10 mouse cellular contexts compared by ENCODE assay signal in the genomic region with DNA sequence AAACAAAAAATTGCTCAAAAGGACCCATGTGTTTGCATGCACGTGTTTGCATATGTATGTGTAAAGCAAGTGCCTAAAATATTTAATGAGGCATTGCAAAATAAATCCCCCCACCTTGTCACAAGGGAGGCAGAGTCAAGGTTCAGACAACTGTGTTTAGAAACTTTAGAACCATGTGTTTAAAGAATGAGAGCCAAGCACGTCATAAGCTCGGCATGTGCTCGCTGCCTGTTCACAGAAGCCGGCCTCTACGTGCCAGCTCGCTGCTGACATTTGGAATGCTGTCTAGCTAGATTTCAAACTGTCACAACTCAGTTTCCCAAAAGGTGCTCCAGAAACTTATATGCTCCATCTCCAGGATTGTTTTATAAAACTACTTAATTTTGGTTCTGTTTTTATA. TPM values are rescaled to one million over a fixed set of nuclear protein-coding genes. Genes with fewer than 3 reads are reported as not detected.
A peak's percentile ranks its signal among the peaks of the same experiment; 100 is the strongest.
DNase-seq lines count a peak whose midpoint lies in the region; ATAC-seq and TF ChIP-seq lines count a peak whose summit lies in the region.
"Had no signal": no experiment of that assay in that cellular context is flagged by ENCODE, and none has a peak within 500 bp of the region (broad histone marks: within the 10 kb centered on the region; RNA-seq: fewer than 3 reads in every experiment).

No protein-coding gene starts in this region.

- intact Hi-C loops in gastrocnemius, adult 2 months (cut with DNase I): no loop called here

- H3K9me3 ChIP-seq in liver, embryonic 16.5 days (replicated peaks; ENCODE audit: control insufficient read depth, low read length): no peaks in the 10 kb centered on the region
- H3K9me3 ChIP-seq in liver, embryonic 12.5 days (replicated peaks): no peaks in the 10 kb centered on the region
- H3K9me3 ChIP-seq in midbrain, embryonic 14.5 days (ENCODE audit: control insufficient read depth, low read length): no peaks in the 10 kb centered on the region

- no peak for TF ChIP-seq CTCF in gastrocnemius, adult 2 months (IDR thresholded peaks at IDR 0.05)

- no peak overlapping the region for H3K4me3 ChIP-seq in liver, embryonic 16.5 days (ENCODE audit: low read depth, low read length)
- H3K4me3 ChIP-seq in liver, embryonic 12.5 days: no peak overlapping the region
- H3K4me3 ChIP-seq in gastrocnemius, adult 2 months: no peak overlapping the region
- no peak overlapping the region for H3K4me3 ChIP-seq in midbrain, embryonic 14.5 days (replicated peaks; ENCODE audit: low read depth, low read length)
- H3K4me3 ChIP-seq: erythroblast, embryonic 14.5 days had no signal

- no peaks in the 10 kb centered on the region for H3K36me3 ChIP-seq in liver, embryonic 16.5 days (ENCODE audit: control insufficient read depth, insufficient read depth)
- no peaks in the 10 kb centered on the region for H3K36me3 ChIP-seq in liver, embryonic 12.5 days
- H3K36me3 ChIP-seq in midbrain, embryonic 14.5 days (ENCODE audit: control insufficient read depth, insufficient read depth, low read length): no peaks in the 10 kb centered on the region

- no peak overlapping the region for H3K4me2 ChIP-seq in liver, embryonic 16.5 days (ENCODE audit: low read depth, low read length)
- no peak overlapping the region for H3K4me2 ChIP-seq in liver, embryonic 12.5 days
- H3K4me2 ChIP-seq in midbrain, embryonic 14.5 days (ENCODE audit: low read length): no peak overlapping the region

- peak; percentile 86 for DNase-seq in gastrocnemius, adult 2 months
- DNase-seq in kidney, adult 9 months: peak; percentile 27
- peak; percentile 92 for DNase-seq in skeletal muscle tissue, adult 2 months (ENCODE audit: low read depth, low spot score)
- no peak for DNase-seq in thymus, postnatal 25 days
- DNase-seq in left cerebral cortex, adult 11 months (ENCODE audit: low spot score): no peak
- no peak for DNase-seq in midbrain, embryonic 14.5 days

- peak; percentile 75 for ATAC-seq in liver, embryonic 16.5 days (ENCODE audit: low read depth)
- no peak for ATAC-seq in liver, embryonic 12.5 days
- ATAC-seq in midbrain, embryonic 14.5 days (ENCODE audit: low FRiP score, low TSS enrichment): no peak
- ATAC-seq: Patski had no signal

- H3K4me1 ChIP-seq in liver, embryonic 16.5 days (ENCODE audit: control insufficient read depth, low read depth, low read length): peaks cover 3% of the 10 kb centered on the region; the same call in 1 of the 2 replicates
- no peaks in the 10 kb centered on the region for H3K4me1 ChIP-seq in liver, embryonic 12.5 days
- H3K4me1 ChIP-seq in midbrain, embryonic 14.5 days (ENCODE audit: control insufficient read depth, insufficient read depth, low read length): no peaks in the 10 kb centered on the region

- no peaks in the 10 kb centered on the region for H3K27me3 ChIP-seq in liver, embryonic 16.5 days (ENCODE audit: control insufficient read depth, insufficient read depth, low read depth, low read length)
- no peaks in the 10 kb centered on the region for H3K27me3 ChIP-seq in liver, embryonic 12.5 days (replicated peaks)
- H3K27me3 ChIP-seq in midbrain, embryonic 14.5 days (ENCODE audit: control insufficient read depth, insufficient read depth, low read length): no peaks in the 10 kb centered on the region
- H3K27me3 ChIP-seq: Patski had no signal

- H3K27ac ChIP-seq in liver, embryonic 16.5 days (ENCODE audit: low read length): no peak overlapping the region
- no peak overlapping the region for H3K27ac ChIP-seq in liver, embryonic 12.5 days
- H3K27ac ChIP-seq in gastrocnemius, adult 2 months: peak overlapping the region; percentile 90
- H3K27ac ChIP-seq in midbrain, embryonic 14.5 days (replicated peaks; ENCODE audit: low read depth, low read length): no peak overlapping the region

- no peak overlapping the region for H3K9ac ChIP-seq in liver, embryonic 16.5 days (ENCODE audit: low read depth, low read length)
- H3K9ac ChIP-seq in liver, embryonic 12.5 days: no peak overlapping the region
- no peak overlapping the region for H3K9ac ChIP-seq in midbrain, embryonic 14.5 days (replicated peaks; ENCODE audit: low read length)

- WGBS in liver, embryonic 16.5 days (ENCODE audit: insufficient replicate concordance): 65% methylated on average over 7 of the region's 7 CpGs
- 79% methylated on average over 7 of the region's 7 CpGs for WGBS in liver, embryonic 12.5 days (ENCODE audit: insufficient replicate concordance)
- 78% methylated on average over 7 of the region's 7 CpGs for WGBS in midbrain, embryonic 14.5 days

RNA-seq across cellular contexts. Expression of a gene that starts 27.5 kb away (rescaled TPM):
- polyA plus RNA-seq in liver, embryonic 16.5 days (2015; fragmentation: Nextera tagmentation; extraction: Ambion mirVana): 70.8 and 80.5 TPM in 2 replicates
- 31.8 and 37.9 TPM in 2 replicates for polyA plus RNA-seq in liver, embryonic 12.5 days (2016; fragmentation: Nextera tagmentation; extraction: Ambion mirVana)
- 100 to 1,000 TPM; 474 to 554 TPM for total RNA-seq in gastrocnemius, adult 2 months (2021)
- 54.9 and 59.8 TPM in 2 replicates for polyA plus RNA-seq in midbrain, embryonic 14.5 days (2014; fragmentation: Nextera tagmentation; extraction: Ambion mirVana)

Comparison
In these comparisons a context has a peak if more than half of its experiments do, and no peak if none do; other contexts are left out.
1. DNase-seq: peak in gastrocnemius, adult 2 months (single experiment), kidney, adult 9 months (single experiment) and skeletal muscle tissue, adult 2 months (single experiment); none in thymus, postnatal 25 days (single experiment), left cerebral cortex, adult 11 months (single experiment) and midbrain, embryonic 14.5 days (single experiment).